Mouse (Mus musculus) MEL (cell line): ENCODE measurements around the gene Mecom. TPM values are rescaled to one million over a fixed set of nuclear protein-coding genes. Genes with fewer than 3 reads are reported as not detected.

Experiments used
- DNase-seq: peaks from one replicate; pipeline ENCODE4 v3.0.0; 2011; ENCODE audit warnings: low read depth, low spot score
- H3K27ac ChIP-seq: 2 replicates; pipeline ENCODE4 v1.5.1; 2012; ENCODE audit warnings: low read depth, mild to moderate bottlenecking, control low read depth, low read length, moderate library complexity; ENCODE audit not compliant: control insufficient read depth
- H3K27me3 ChIP-seq, 2 experiments: fragments of 150-350 bp in 1 of 2; sonication (generic) in 1 of 2; 2 replicates each; pipeline ENCODE4 v1.6.1; 2012; ENCODE audit warnings: low read length in 2 of 2, mild to moderate bottlenecking in 2 of 2, improper control_type of control experiment in 1 of 2, moderate library complexity in 1 of 2; ENCODE audit not compliant: insufficient read depth in 2 of 2, control insufficient read depth in 1 of 2
- H3K36me3 ChIP-seq, 2 experiments: 2 replicates each; pipeline ENCODE4 v1.6.1; 2012 to 2014; ENCODE audit warnings: low read length in 2 of 2, improper control_type of control experiment in 1 of 2, inconsistent platforms in 1 of 2, mild to moderate bottlenecking in 1 of 2; ENCODE audit not compliant: insufficient read depth in 2 of 2, control insufficient read depth in 1 of 2
- H3K4me1 ChIP-seq, 2 experiments: fragments of 150-350 bp in 1 of 2; sonication (generic) in 1 of 2; 2 replicates each; pipeline ENCODE4 v1.6.1; 2012; ENCODE audit warnings: low read length in 2 of 2, improper control_type of control experiment in 1 of 2, mild to moderate bottlenecking in 1 of 2; ENCODE audit not compliant: insufficient read depth in 2 of 2, control insufficient read depth in 1 of 2
- H3K4me3 ChIP-seq, 2 experiments: fragments of 150-350 bp in 1 of 2; sonication (generic) in 1 of 2; 2 replicates each; pipeline ENCODE4 v1.5.1; 2012; ENCODE audit warnings: low read depth in 2 of 2, low read length in 2 of 2, mild to moderate bottlenecking in 2 of 2, moderate library complexity in 2 of 2, control low read depth in 1 of 2, improper control_type of control experiment in 1 of 2; ENCODE audit not compliant: control insufficient read depth in 1 of 2, insufficient read depth in 1 of 2
- H3K79me2 ChIP-seq: 2 replicates; pipeline ENCODE4 v1.6.1; 2012; ENCODE audit warnings: mild to moderate bottlenecking, low read length, moderate library complexity; ENCODE audit not compliant: control insufficient read depth, poor library complexity, insufficient read depth
- H3K9ac ChIP-seq: 2 replicates; pipeline ENCODE4 v1.6.1; 2012; ENCODE audit warnings: low read depth, mild to moderate bottlenecking, control low read depth, low read length, moderate library complexity; ENCODE audit not compliant: control insufficient read depth, poor library complexity, severe bottlenecking
- H3K9me3 ChIP-seq: fragments of 150-350 bp; sonication (generic); replicated peaks from 2 replicates; pipeline ENCODE4 v1.6.1; 2012; ENCODE audit warnings: mild to moderate bottlenecking, low read length, improper control_type of control experiment, moderate library complexity; ENCODE audit not compliant: insufficient read depth
- BHLHE40 ChIP-seq: IDR thresholded peaks from 2 replicates; pipeline ENCODE4 v1.6.1; 2012; ENCODE audit warnings: low read depth, mild to moderate bottlenecking, inconsistent platforms, low read length, improper control_type of control experiment, borderline replicate concordance
- CHD1 ChIP-seq: IDR thresholded peaks from 2 replicates; pipeline ENCODE4 v1.6.1; 2012; ENCODE audit warnings: low read depth, mild to moderate bottlenecking, inconsistent platforms, low read length, improper control_type of control experiment
- E2F4 ChIP-seq: IDR thresholded peaks from 2 replicates; pipeline ENCODE4 v1.6.1; 2011; ENCODE audit warnings: low read depth, low read length, improper control_type of control experiment, borderline replicate concordance
- ELF1 ChIP-seq: IDR thresholded peaks from 2 replicates; pipeline ENCODE4 v1.6.1; 2014; ENCODE audit warnings: low read depth, mild to moderate bottlenecking, inconsistent platforms, low read length, improper control_type of control experiment, moderate library complexity
- EP300 ChIP-seq, 2 experiments: IDR thresholded peaks; 2 replicates each; pipeline ENCODE4 v1.6.1; 2011; ENCODE audit warnings: improper control_type of control experiment in 2 of 2, low read length in 2 of 2, low read depth in 1 of 2, mild to moderate bottlenecking in 1 of 2
- ETS1 ChIP-seq: IDR thresholded peaks from 2 replicates; pipeline ENCODE4 v1.6.1; 2012; ENCODE audit warnings: low read depth, mild to moderate bottlenecking, inconsistent platforms, low read length, improper control_type of control experiment, moderate library complexity
- GABPA ChIP-seq: IDR thresholded peaks from 2 replicates; pipeline ENCODE4 v1.6.1; 2012; ENCODE audit warnings: low read depth, mild to moderate bottlenecking, inconsistent platforms, low read length, improper control_type of control experiment, moderate library complexity
- GATA1 ChIP-seq: IDR thresholded peaks from 2 replicates; pipeline ENCODE4 v1.6.1; 2011; ENCODE audit warnings: low read depth, low read length, improper control_type of control experiment
- MAFK ChIP-seq: IDR thresholded peaks from 2 replicates; pipeline ENCODE4 v1.6.1; 2011; ENCODE audit warnings: low read depth, mild to moderate bottlenecking, low read length, improper control_type of control experiment, borderline replicate concordance
- MEF2A ChIP-seq: IDR thresholded peaks from 2 replicates; pipeline ENCODE4 v1.6.1; 2014; ENCODE audit warnings: low read depth, mild to moderate bottlenecking, inconsistent platforms, low read length, improper control_type of control experiment; ENCODE audit not compliant: poor library complexity, insufficient replicate concordance, severe bottlenecking; ENCODE audit errors: extremely low read depth
- MYC ChIP-seq: IDR thresholded peaks from 2 replicates; pipeline ENCODE4 v1.6.1; 2011; ENCODE audit warnings: low read depth, mild to moderate bottlenecking, low read length, improper control_type of control experiment, moderate library complexity
- NELFE ChIP-seq: IDR thresholded peaks from 2 replicates; pipeline ENCODE4 v1.6.1; 2011; ENCODE audit warnings: low read depth, low read length, improper control_type of control experiment
- POLR2A ChIP-seq, 2 experiments: IDR thresholded peaks; 2 replicates each; pipeline ENCODE4 v1.6.1; 2011 to 2012; ENCODE audit warnings: low read length in 2 of 2, mild to moderate bottlenecking in 2 of 2, control low read depth in 1 of 2, improper control_type of control experiment in 1 of 2, low read depth in 1 of 2, moderate library complexity in 1 of 2; ENCODE audit not compliant: control insufficient read depth in 1 of 2, insufficient read depth in 1 of 2, poor library complexity in 1 of 2
- POLR2AphosphoS2 ChIP-seq: IDR thresholded peaks from 2 replicates; pipeline ENCODE4 v1.6.1; 2011; ENCODE audit warnings: low read length, improper control_type of control experiment
- RAD21 ChIP-seq: IDR thresholded peaks from 2 replicates; pipeline ENCODE4 v1.6.1; 2011; ENCODE audit warnings: mild to moderate bottlenecking, low read depth, low read length, improper control_type of control experiment
- SMC3 ChIP-seq: IDR thresholded peaks from 2 replicates; pipeline ENCODE4 v1.6.1; 2011; ENCODE audit warnings: low read depth, low read length, improper control_type of control experiment
- TAL1 ChIP-seq: IDR thresholded peaks from 2 replicates; pipeline ENCODE4 v1.6.1; 2012; ENCODE audit warnings: mild to moderate bottlenecking, inconsistent platforms, low read length, moderate library complexity, mixed read lengths
- TBP ChIP-seq: IDR thresholded peaks from 2 replicates; pipeline ENCODE4 v1.8.0; 2011; ENCODE audit warnings: low read depth, low read length, improper control_type of control experiment
- TCF12 ChIP-seq: IDR thresholded peaks from 2 replicates; pipeline ENCODE4 v1.6.1; 2014; ENCODE audit warnings: low read depth, mild to moderate bottlenecking, inconsistent platforms, low read length, improper control_type of control experiment, moderate library complexity
- USF2 ChIP-seq, 2 experiments: IDR thresholded peaks; 2 replicates each; pipeline ENCODE4 v1.6.1; 2011 to 2012; ENCODE audit warnings: improper control_type of control experiment in 2 of 2, low read length in 2 of 2, borderline replicate concordance in 1 of 2, inconsistent platforms in 1 of 2, low read depth in 1 of 2, mild to moderate bottlenecking in 1 of 2; ENCODE audit not compliant: insufficient read depth in 1 of 2
- ZC3H11A ChIP-seq: IDR thresholded peaks from 2 replicates; pipeline ENCODE4 v1.6.1; 2012; ENCODE audit warnings: low read depth, mild to moderate bottlenecking, inconsistent platforms, low read length, improper control_type of control experiment
- polyA plus RNA-seq, 2 experiments: library from polyadenylated mRNA; stranded (reverse) in 1 of 2; unstranded in 1 of 2; fragments of >175 nt in 1 of 2; fragments of >200 nt in 1 of 2; gene quantifications; 2 replicates each; pipeline versions ENCODE4 v1.2.1 to v1.2.4; 2012; ENCODE audit warnings: low replicate concordance in 2 of 2, low read depth in 1 of 2; ENCODE audit not compliant: insufficient read length in 2 of 2, insufficient read depth in 1 of 2, missing spikeins in 1 of 2
- total RNA-seq: library from RNA; depleted of rRNA; stranded (reverse); fragments of 300-350 nt; gene quantifications from 2 replicates; pipeline ENCODE4 v1.2.3, GENCODE M21; 2012

Mecom gene
- total and polyA plus RNA-seq, 3 experiments, result 0.04 TPM; not detected in 2

- TF ChIP-seq SMC3 (no peak), BHLHE40 (no peak), MYC (no peak), CHD1 (no peak), TBP (no peak), TAL1 (no peak), RAD21 (no peak), ELF1 (no peak), ETS1 (no peak), NELFE (no peak), E2F4 (no peak), POLR2A (IDR thresholded peaks at IDR 0.05; ENCODE audit: control insufficient read depth in 1 of 2, insufficient read depth in 1 of 2, low read depth in 1 of 2, low read length in 2 of 2, poor library complexity in 1 of 2) (no peak), GABPA (no peak), ZC3H11A (no peak), GATA1 (no peak), MEF2A (no peak), EP300 (IDR thresholded peaks at IDR 0.05; ENCODE audit: low read depth in 1 of 2, low read length in 2 of 2) (no peak)
- H3K9ac ChIP-seq, result no peak overlapping the region
- no peaks in the 10 kb centered on the region for H3K79me2 ChIP-seq
- H3K4me3 ChIP-seq, result no peak overlapping the region
- H3K4me1 ChIP-seq, result no peaks in the 10 kb centered on the region
- H3K36me3 ChIP-seq, result no peaks in the 10 kb centered on the region
- no peak overlapping the region for H3K27ac ChIP-seq
- no peak for DNase-seq
- H3K9me3 ChIP-seq, result no peaks in the 10 kb centered on the region
- H3K27me3 ChIP-seq, result no peaks in the 10 kb centered on the region
These were observed 349.0 kb downstream of the Mecom start for GRCm38 (mm10) chr3:30198854-30199253.

- H3K79me2 ChIP-seq, result no peaks in the 10 kb centered on the region
- H3K9ac ChIP-seq, result no peak overlapping the region
- H3K9me3 ChIP-seq, result no peaks in the 10 kb centered on the region
- DNase-seq, result no peak
- H3K4me1 ChIP-seq, result no peaks in the 10 kb centered on the region
- H3K4me3 ChIP-seq, result no peak overlapping the region
- no peaks in the 10 kb centered on the region for H3K27me3 ChIP-seq
- no peak for TF ChIP-seq ZC3H11A
- no peak for TF ChIP-seq TCF12
- no peak for TF ChIP-seq POLR2AphosphoS2
- no peak for TF ChIP-seq TAL1
- TF ChIP-seq MAFK, result no peak
- TF ChIP-seq USF2 (IDR thresholded peaks at IDR 0.05; ENCODE audit: borderline replicate concordance in 1 of 2, insufficient read depth in 1 of 2, low read depth in 1 of 2, low read length in 2 of 2), result no peak
- no peak for TF ChIP-seq MEF2A
- no peak for TF ChIP-seq BHLHE40
- no peak for TF ChIP-seq NELFE
- no peak for TF ChIP-seq GATA1
- no peak overlapping the region for H3K27ac ChIP-seq
- no peaks in the 10 kb centered on the region for H3K36me3 ChIP-seq
These were observed 349.6 kb downstream of the Mecom start for GRCm38 (mm10) chr3:30198227-30198626.
